In the genomic region with DNA sequence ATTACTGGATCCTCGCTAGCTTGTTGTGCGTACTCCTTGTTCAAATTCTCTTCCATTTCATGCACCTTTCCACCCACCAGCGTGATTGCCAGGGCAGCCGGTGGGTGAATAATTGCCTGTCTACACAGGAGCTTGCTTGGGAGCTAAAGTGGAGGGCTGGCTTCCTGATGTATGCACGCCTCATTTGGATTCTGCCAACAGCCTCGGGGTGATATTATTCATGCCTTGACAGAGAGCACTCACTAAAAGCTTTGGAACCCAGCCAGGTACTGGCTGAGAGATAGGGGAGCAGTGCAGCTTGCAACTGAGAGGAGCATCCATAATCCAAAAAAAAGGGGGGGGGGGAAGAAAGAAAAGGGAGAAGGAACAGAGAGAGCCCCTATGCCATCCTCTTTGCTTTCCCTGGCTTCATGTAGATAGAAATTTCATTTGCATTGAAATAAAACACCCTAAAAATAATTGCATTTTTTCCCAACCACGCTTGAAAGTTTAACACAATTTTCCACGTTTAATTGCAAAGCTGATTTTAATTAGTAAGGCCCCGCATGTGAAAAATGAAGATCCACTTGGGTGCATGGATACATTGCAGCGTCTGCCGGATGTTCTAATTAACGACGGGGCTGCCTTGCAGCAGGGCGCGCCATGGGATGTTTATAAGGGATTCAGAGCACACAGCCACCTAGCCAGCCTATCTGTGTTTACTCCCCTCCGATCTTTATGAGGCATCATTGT, we compare ENCODE assay signal across 8 mouse cellular contexts.
DNase-seq lines count a peak whose midpoint lies in the region; ATAC-seq lines count a peak whose summit lies in the region.
"Had no signal": no experiment of that assay in that cellular context is flagged by ENCODE, and none has a peak within 500 bp of the region (broad histone marks: within the 10 kb centered on the region; RNA-seq: fewer than 3 reads in every experiment).

No protein-coding gene starts in this region.

- peak; percentile 84 for ATAC-seq in embryonic facial prominence, embryonic 14.5 days (ENCODE audit: low read depth)
- ATAC-seq in stomach, embryonic 16.5 days (ENCODE audit: insufficient read depth, low FRiP score): 0 out of 2 replicates have a peak, but pooled peaks have one; percentile 58

- H3K36me3 ChIP-seq in embryonic facial prominence, embryonic 14.5 days (ENCODE audit: control insufficient read depth, insufficient read depth, low read length): no peaks in the 10 kb centered on the region
- H3K36me3 ChIP-seq in stomach, embryonic 16.5 days (ENCODE audit: control insufficient read depth, insufficient read depth, low read length): no peaks in the 10 kb centered on the region
- H3K36me3 ChIP-seq: lung, embryonic 15.5 days had no signal

- peak; percentile 87 for DNase-seq in MN1 (ENCODE audit: low spot score)
- DNase-seq in NIH3T3 (ENCODE audit: low read depth): peak; percentile 59
- peak; percentile 93 for DNase-seq in embryonic facial prominence, embryonic 14.5 days (ENCODE audit: low spot score)
- peak; percentile 6 for DNase-seq in hindlimb bud, embryonic 11.5 days (ENCODE audit: extremely low spot score, low read depth, low spot score)
- DNase-seq in mesoderm, embryonic 11.5 days (ENCODE audit: low read depth, low spot score): peak; percentile 78
- no peak for DNase-seq in gastrocnemius, postnatal 25 days

- WGBS in embryonic facial prominence, embryonic 14.5 days: 38% methylated on average over 16 of the region's 16 CpGs
- WGBS in stomach, embryonic 16.5 days: 30% methylated on average over 16 of the region's 16 CpGs

- H3K27me3 ChIP-seq in embryonic facial prominence, embryonic 14.5 days (replicated peaks; ENCODE audit: control insufficient read depth, insufficient read depth, low read length): no peaks in the 10 kb centered on the region
- no peaks in the 10 kb centered on the region for H3K27me3 ChIP-seq in stomach, embryonic 16.5 days (ENCODE audit: control insufficient read depth, insufficient read depth, low read length)
- H3K27me3 ChIP-seq: lung, embryonic 15.5 days had no signal

- H3K9ac ChIP-seq in embryonic facial prominence, embryonic 14.5 days (ENCODE audit: low read depth, low read length): no peak overlapping the region
- no peak overlapping the region for H3K9ac ChIP-seq in stomach, embryonic 16.5 days (ENCODE audit: low read length)
- H3K9ac ChIP-seq: lung, embryonic 15.5 days had no signal

- peaks cover 8% of the 10 kb centered on the region; the same call in 1 of the 2 replicates for H3K4me1 ChIP-seq in embryonic facial prominence, embryonic 14.5 days (ENCODE audit: control insufficient read depth, insufficient read depth, low read length)
- H3K4me1 ChIP-seq in stomach, embryonic 16.5 days (ENCODE audit: control insufficient read depth, insufficient read depth, low read length): no peaks in the 10 kb centered on the region
- H3K4me1 ChIP-seq: lung, embryonic 15.5 days had no signal

- H3K4me2 ChIP-seq in embryonic facial prominence, embryonic 14.5 days (ENCODE audit: low read depth, low read length): peak overlapping the region; percentile 24; the same call in 1 of the 2 replicates
- H3K4me2 ChIP-seq in stomach, embryonic 16.5 days (ENCODE audit: low read depth, low read length): no peak overlapping the region
- H3K4me2 ChIP-seq: lung, embryonic 15.5 days had no signal

- no peaks in the 10 kb centered on the region for H3K9me3 ChIP-seq in embryonic facial prominence, embryonic 14.5 days (ENCODE audit: control insufficient read depth, low read length)
- no peaks in the 10 kb centered on the region for H3K9me3 ChIP-seq in stomach, embryonic 16.5 days (replicated peaks; ENCODE audit: control insufficient read depth, low read length)
- H3K9me3 ChIP-seq: lung, embryonic 15.5 days had no signal

- no peak overlapping the region for H3K27ac ChIP-seq in embryonic facial prominence, embryonic 14.5 days (replicated peaks; ENCODE audit: low read depth, low read length)
- no peak overlapping the region for H3K27ac ChIP-seq in stomach, embryonic 16.5 days (ENCODE audit: low read length)
- H3K27ac ChIP-seq: lung, embryonic 15.5 days had no signal

- H3K4me3 ChIP-seq in embryonic facial prominence, embryonic 14.5 days (ENCODE audit: low read depth, low read length): no peak overlapping the region
- H3K4me3 ChIP-seq in stomach, embryonic 16.5 days (replicated peaks; ENCODE audit: low read length): no peak overlapping the region
- H3K4me3 ChIP-seq: lung, embryonic 15.5 days had no signal
